Mouse (Mus musculus): Measurements from ENCODE around the gene Qdpr. TPM values are rescaled to one million over a fixed set of nuclear protein-coding genes. Genes with fewer than 3 reads are reported as not detected.
"Not testable (repeated sequence)": the region's sequence is repeated elsewhere in the genome, so short reads cannot be mapped to it uniquely, and the experiment has no call there.

The Qdpr gene
- polyA plus RNA-seq, 1 experiment from 2014 or later, result 116 TPM

- WGBS, result 82% methylated on average over 8 of the region's 8 CpGs
- H3K36me3 ChIP-seq, result peaks cover 13% of the 10 kb centered on the region; the same call in 1 of the 2 replicates
Measured at GRCm38 (mm10) chr5:45444130-45444832, 5.8 kb downstream of the Qdpr start.

GRCm38 (mm10) chr5:45441745-45442144 lies 8.3 kb downstream of the Qdpr start:
- 84% methylated on average over 3 of the region's 3 CpGs for WGBS
- DNase-seq (ENCODE audit: low spot score), result no peak
- Histone ChIP-seq H3K36me3 (peaks cover 21% of the 10 kb centered on the region), H3K4me3 (no peak overlapping the region), H3K27ac (no peak overlapping the region), H3K9me3 (no peaks in the 10 kb centered on the region), H3K27me3 (ENCODE audit: insufficient read depth, poor library complexity, severe bottlenecking) (peaks cover 4% of the 10 kb centered on the region; the same call in 1 of the 2 replicates), H3K4me1 (peaks cover 6% of the 10 kb centered on the region; the same call in 1 of the 2 replicates)

More at GRCm38 (mm10) chr5:45444130-45444832, 5.8 kb downstream of the Qdpr start:
- Histone ChIP-seq H3K4me3 (no peak overlapping the region), H3K27ac (no peak overlapping the region), H3K9me3 (no peaks in the 10 kb centered on the region), H3K27me3 (ENCODE audit: insufficient read depth, poor library complexity, severe bottlenecking) (0 out of 2 replicates have a peak, but pooled peaks cover 7% of the 10 kb centered on the region), H3K4me1 (peaks cover 12% of the 10 kb centered on the region; the same call in 1 of the 2 replicates)
- DNase-seq (ENCODE audit: low spot score), result no peak

- Histone ChIP-seq H3K27me3 (ENCODE audit: insufficient read depth, poor library complexity, severe bottlenecking) (peaks cover 10% of the 10 kb centered on the region; the same call in 1 of the 2 replicates), H3K27ac (no peak overlapping the region), H3K36me3 (peaks cover 21% of the 10 kb centered on the region), H3K4me1 (peaks cover 6% of the 10 kb centered on the region; the same call in 1 of the 2 replicates), H3K9me3 (no peaks in the 10 kb centered on the region), H3K4me3 (no peak overlapping the region)
- DNase-seq (ENCODE audit: low spot score), result no peak
- 47% methylated on average over 3 of the region's 3 CpGs for WGBS
Measured at GRCm38 (mm10) chr5:45441124-45441523, 8.9 kb downstream of the Qdpr start.

GRCm38 (mm10) chr5:45438301-45438700 lies 11.7 kb downstream of the Qdpr start:
- Histone ChIP-seq H3K36me3 (peaks cover 24% of the 10 kb centered on the region), H3K4me3 (no peak overlapping the region), H3K27me3 (ENCODE audit: insufficient read depth, poor library complexity, severe bottlenecking) (peaks cover 19% of the 10 kb centered on the region; the same call in 1 of the 2 replicates)

GRCm38 (mm10) chr5:45437826-45438225 lies 12.2 kb downstream of the Qdpr start:
- H3K27me3 ChIP-seq (ENCODE audit: insufficient read depth, poor library complexity, severe bottlenecking), result peaks cover 19% of the 10 kb centered on the region; the same call in 1 of the 2 replicates
- WGBS, result 68% methylated on average over 4 of the region's 4 CpGs
- no peak overlapping the region for H3K4me3 ChIP-seq
- H3K36me3 ChIP-seq, result peaks cover 23% of the 10 kb centered on the region
- H3K9me3 ChIP-seq, result no peaks in the 10 kb centered on the region
- H3K4me1 ChIP-seq, result peaks cover 6% of the 10 kb centered on the region; the same call in 1 of the 2 replicates
- DNase-seq (ENCODE audit: low spot score), result no peak
- no peak overlapping the region for H3K27ac ChIP-seq

More at GRCm38 (mm10) chr5:45438301-45438700, 11.7 kb downstream of the Qdpr start:
- no peaks in the 10 kb centered on the region for H3K9me3 ChIP-seq
- H3K27ac ChIP-seq, result no peak overlapping the region
- WGBS, result 78% methylated on average over 8 of the region's 8 CpGs
- H3K4me1 ChIP-seq, result peaks cover 6% of the 10 kb centered on the region; the same call in 1 of the 2 replicates
- DNase-seq (ENCODE audit: low spot score), result no peak

- 83% methylated on average over 14 of the region's 14 CpGs for WGBS
- H3K27me3 ChIP-seq (ENCODE audit: insufficient read depth, poor library complexity, severe bottlenecking), result peaks cover 19% of the 10 kb centered on the region; the same call in 1 of the 2 replicates
- H3K27ac ChIP-seq, result no peak overlapping the region
- no peak overlapping the region for H3K4me3 ChIP-seq
- peaks cover 6% of the 10 kb centered on the region; the same call in 1 of the 2 replicates for H3K4me1 ChIP-seq
- no peaks in the 10 kb centered on the region for H3K9me3 ChIP-seq
- peaks cover 26% of the 10 kb centered on the region for H3K36me3 ChIP-seq
- peak; percentile 64 for DNase-seq (ENCODE audit: low spot score)
Measured at GRCm38 (mm10) chr5:45435967-45436950, 13.8 kb downstream of the Qdpr start.

- no peak for DNase-seq (ENCODE audit: low spot score)
- Histone ChIP-seq H3K4me3 (no peak overlapping the region), H3K9me3 (no peaks in the 10 kb centered on the region), H3K27ac (no peak overlapping the region), H3K4me1 (no peaks in the 10 kb centered on the region), H3K36me3 (0 out of 2 replicates have a peak, but pooled peaks cover 2% of the 10 kb centered on the region), H3K27me3 (ENCODE audit: insufficient read depth, poor library complexity, severe bottlenecking) (no peaks in the 10 kb centered on the region)
- WGBS, result 94% methylated on average over 7 of the region's 7 CpGs
Measured at GRCm38 (mm10) chr5:45427891-45428290, 22.1 kb downstream of the Qdpr start.

- H3K27ac ChIP-seq, result no peak overlapping the region
- no peak for DNase-seq (ENCODE audit: low spot score)
- no peaks in the 10 kb centered on the region for H3K36me3 ChIP-seq
- 38% methylated on average over 1 of the region's 1 CpGs for WGBS
- no peaks in the 10 kb centered on the region for H3K27me3 ChIP-seq (ENCODE audit: insufficient read depth, poor library complexity, severe bottlenecking)
- H3K4me3 ChIP-seq, result no peak overlapping the region
- peaks cover 7% of the 10 kb centered on the region for H3K4me1 ChIP-seq
- no peaks in the 10 kb centered on the region for H3K9me3 ChIP-seq
Measured at GRCm38 (mm10) chr5:45426416-45427034, 23.5 kb downstream of the Qdpr start.

GRCm38 (mm10) chr5:45425771-45426170 lies 24.3 kb downstream of the Qdpr start:
- not testable (repeated sequence) for H3K4me3 ChIP-seq; H3K36me3 ChIP-seq; H3K4me1 ChIP-seq; H3K9me3 ChIP-seq; DNase-seq (ENCODE audit: low spot score); H3K27ac ChIP-seq; H3K27me3 ChIP-seq (ENCODE audit: insufficient read depth, poor library complexity, severe bottlenecking)
- 66% methylated on average over 1 of the region's 1 CpGs for WGBS

GRCm38 (mm10) chr5:45424021-45424886 lies 25.8 kb downstream of the Qdpr start:
- no peaks in the 10 kb centered on the region for H3K36me3 ChIP-seq
- no peak overlapping the region for H3K27ac ChIP-seq
- peaks cover 7% of the 10 kb centered on the region for H3K4me1 ChIP-seq
- no peak for DNase-seq (ENCODE audit: low spot score)
- no peaks in the 10 kb centered on the region for H3K27me3 ChIP-seq (ENCODE audit: insufficient read depth, poor library complexity, severe bottlenecking)
- no peaks in the 10 kb centered on the region for H3K9me3 ChIP-seq
- H3K4me3 ChIP-seq, result no peak overlapping the region
- 42% methylated on average over 8 of the region's 8 CpGs for WGBS

- H3K27me3 ChIP-seq (ENCODE audit: insufficient read depth, poor library complexity, severe bottlenecking), result no peaks in the 10 kb centered on the region
- H3K36me3 ChIP-seq, result no peaks in the 10 kb centered on the region
- 47% methylated on average over 12 of the region's 12 CpGs for WGBS
- DNase-seq (ENCODE audit: low spot score), result no peak
- H3K27ac ChIP-seq, result no peak overlapping the region
- H3K9me3 ChIP-seq, result no peaks in the 10 kb centered on the region
- peaks cover 7% of the 10 kb centered on the region for H3K4me1 ChIP-seq
- H3K4me3 ChIP-seq, result no peak overlapping the region
Measured at GRCm38 (mm10) chr5:45421881-45422844, 27.9 kb downstream of the Qdpr start.
